Mouse (Mus musculus) megakaryocyte, embryonic 14.5 days (primary cell): ENCODE data around the gene Gstm2.

ENCODE experiments used
- FLI1 ChIP-seq: IDR thresholded peaks from 2 replicates; pipeline ENCODE4 v1.6.1; 2012; ENCODE audit warnings: low read length, inconsistent platforms, mixed read lengths
- GATA1 ChIP-seq: IDR thresholded peaks from 3 replicates; pipeline ENCODE4 v1.6.1; 2012; ENCODE audit warnings: mixed read lengths, low read length, inconsistent platforms, borderline replicate concordance

DNA sequence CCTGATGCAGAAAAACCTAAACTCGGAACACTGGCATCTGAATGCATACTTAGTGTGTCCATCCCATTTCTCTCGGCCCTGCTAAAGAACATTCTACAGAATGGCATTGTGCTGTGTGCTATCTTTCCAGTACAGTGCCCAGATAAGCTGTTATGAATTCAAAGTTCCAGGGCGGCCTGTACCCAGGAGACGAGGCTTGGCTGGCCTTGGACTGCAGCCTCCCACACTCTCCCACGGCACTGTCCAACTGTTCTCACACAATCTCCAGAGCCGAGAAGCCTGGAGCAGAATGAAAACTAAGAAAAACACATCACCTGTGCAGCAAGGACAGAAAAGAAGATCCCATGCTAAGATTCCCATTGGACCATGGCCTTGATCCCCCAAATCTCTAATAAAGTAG, 3.5 kb downstream of the Gstm2 start:
- TF ChIP-seq GATA1 (no peak), FLI1 (no peak)
